Mouse (Mus musculus): ENCODE results near the gene Ccdc181. TPM values are rescaled to one million over a fixed set of nuclear protein-coding genes. Genes with fewer than 3 reads are reported as not detected.

Gene Ccdc181
- total and polyA plus RNA-seq, 3 experiments = 11.0 to 15.8 TPM; not detected in 1

- Histone ChIP-seq H3K27me3 (ENCODE audit: control insufficient read depth in 1 of 2, insufficient read depth in 2 of 2, low read length in 2 of 2) (no peaks in the 10 kb centered on the region), H3K9me3 (replicated peaks; ENCODE audit: insufficient read depth, low read length) (no peaks in the 10 kb centered on the region), H3K79me2 (ENCODE audit: control insufficient read depth, insufficient read depth, low read length, poor library complexity) (peaks cover 16% of the 10 kb centered on the region), H3K4me3 (ENCODE audit: control insufficient read depth in 1 of 2, insufficient read depth in 1 of 2, low read depth in 2 of 2, low read length in 2 of 2) (peak overlapping the region; percentile 93 to 99), H3K4me1 (ENCODE audit: control insufficient read depth in 1 of 2, insufficient read depth in 2 of 2, low read length in 2 of 2) (peaks cover 5 to 15% of the 10 kb centered on the region in 2 experiments), H3K27ac (ENCODE audit: control insufficient read depth, low read depth, low read length) (no peak overlapping the region), H3K36me3 (ENCODE audit: control insufficient read depth in 1 of 2, insufficient read depth in 2 of 2, low read length in 2 of 2) (peaks cover 0 to 17% of the 10 kb centered on the region in 2 experiments; a peak in 2 of 4 replicates), H3K9ac (ENCODE audit: control insufficient read depth, low read depth, low read length, poor library complexity, severe bottlenecking) (peak overlapping the region; percentile 3; the same call in 1 of the 2 replicates)
- DNase-seq (ENCODE audit: low read depth, low spot score) = peak; percentile 72
- TF ChIP-seq SMC3 (IDR thresholded peaks at IDR 0.05; ENCODE audit: low read depth, low read length) (no peak), ELF1 (IDR thresholded peaks at IDR 0.05; ENCODE audit: low read depth, low read length) (no peak), GATA1 (IDR thresholded peaks at IDR 0.05; ENCODE audit: low read depth, low read length) (0 out of 2 replicates have a peak, but pooled peaks have one; percentile 22), MEF2A (IDR thresholded peaks at IDR 0.05; ENCODE audit: extremely low read depth, insufficient replicate concordance, low read depth, low read length, poor library complexity, severe bottlenecking) (no peak), TAL1 (IDR thresholded peaks at IDR 0.05; ENCODE audit: low read length) (no peak), MXI1 (IDR thresholded peaks at IDR 0.05; ENCODE audit: low read depth, low read length) (peak; percentile 63), BHLHE40 (IDR thresholded peaks at IDR 0.05; ENCODE audit: borderline replicate concordance, low read depth, low read length) (no peak), MAX (IDR thresholded peaks at IDR 0.05; ENCODE audit: low read length) (0 out of 2 replicates have a peak, but pooled peaks have one; percentile 16), HCFC1 (IDR thresholded peaks at IDR 0.05; ENCODE audit: low read depth, low read length) (no peak), EP300 (IDR thresholded peaks at IDR 0.05; ENCODE audit: low read depth in 1 of 2, low read length in 2 of 2) (no peak; a peak in 2 of 4 replicates), ETS1 (IDR thresholded peaks at IDR 0.05; ENCODE audit: low read depth, low read length) (no peak), MAZ (IDR thresholded peaks at IDR 0.05; ENCODE audit: low read depth, low read length) (no peak), E2F4 (IDR thresholded peaks at IDR 0.05; ENCODE audit: borderline replicate concordance, low read depth, low read length) (no peak), SIN3A (IDR thresholded peaks at IDR 0.05; ENCODE audit: low read length) (peak; percentile 58; the same call in 1 of the 2 replicates), RCOR1 (IDR thresholded peaks at IDR 0.05; ENCODE audit: low read depth, low read length) (peak; percentile 16; the same call in 1 of the 2 replicates), ZNF384 (IDR thresholded peaks at IDR 0.05; ENCODE audit: low read depth, low read length) (no peak)
Observed at GRCm38 (mm10) chr1:164250391-164251150, 24.8 kb upstream of the Ccdc181 start.

- H3K27ac ChIP-seq (ENCODE audit: control insufficient read depth, low read depth, low read length) = no peak overlapping the region
Observed at GRCm38 (mm10) chr1:164251438-164251837, 23.9 kb upstream of the Ccdc181 start.

More at GRCm38 (mm10) chr1:164251438-164251837, 23.9 kb upstream of the Ccdc181 start:
- peaks cover 0 to 17% of the 10 kb centered on the region in 2 experiments; a peak in 2 of 4 replicates for H3K36me3 ChIP-seq (ENCODE audit: control insufficient read depth in 1 of 2, insufficient read depth in 2 of 2, low read length in 2 of 2)
- H3K79me2 ChIP-seq (ENCODE audit: control insufficient read depth, insufficient read depth, low read length, poor library complexity) = peaks cover 16% of the 10 kb centered on the region
- no peak overlapping the region for H3K4me3 ChIP-seq (ENCODE audit: control insufficient read depth in 1 of 2, insufficient read depth in 1 of 2, low read depth in 2 of 2, low read length in 2 of 2)
- H3K4me1 ChIP-seq (ENCODE audit: control insufficient read depth in 1 of 2, insufficient read depth in 2 of 2, low read length in 2 of 2) = peaks cover 5 to 15% of the 10 kb centered on the region in 2 experiments
- no peak overlapping the region for H3K9ac ChIP-seq (ENCODE audit: control insufficient read depth, low read depth, low read length, poor library complexity, severe bottlenecking)
- H3K9me3 ChIP-seq (replicated peaks; ENCODE audit: insufficient read depth, low read length) = no peaks in the 10 kb centered on the region
- no peaks in the 10 kb centered on the region for H3K27me3 ChIP-seq (ENCODE audit: control insufficient read depth in 1 of 2, insufficient read depth in 2 of 2, low read length in 2 of 2)
- no peak for TF ChIP-seq MYC (IDR thresholded peaks at IDR 0.05; ENCODE audit: low read depth, low read length)
- TF ChIP-seq SIN3A (IDR thresholded peaks at IDR 0.05; ENCODE audit: low read length) = no peak
- TF ChIP-seq ZC3H11A (IDR thresholded peaks at IDR 0.05; ENCODE audit: low read depth, low read length) = no peak
- no peak for TF ChIP-seq KAT2A (conservative IDR thresholded peaks at IDR 0.05; ENCODE audit: low read depth, low read length)
- TF ChIP-seq ZKSCAN1 (IDR thresholded peaks at IDR 0.05; ENCODE audit: low read depth, low read length) = no peak
- no peak for DNase-seq (ENCODE audit: low read depth, low spot score)

Data from MEL (cell line).